Mouse (Mus musculus): ENCODE measurements at regions not wholly inside any gene's neighbourhood (a gene's known extent, or its start where the extent isn't known, plus 50 kb on each side); places are given as distances from the start of the nearest gene placed in this dataset.
"Not testable (repeated sequence)": the region's sequence is repeated elsewhere in the genome, so short reads cannot be mapped to it uniquely, and the experiment has no call there.

DNA sequence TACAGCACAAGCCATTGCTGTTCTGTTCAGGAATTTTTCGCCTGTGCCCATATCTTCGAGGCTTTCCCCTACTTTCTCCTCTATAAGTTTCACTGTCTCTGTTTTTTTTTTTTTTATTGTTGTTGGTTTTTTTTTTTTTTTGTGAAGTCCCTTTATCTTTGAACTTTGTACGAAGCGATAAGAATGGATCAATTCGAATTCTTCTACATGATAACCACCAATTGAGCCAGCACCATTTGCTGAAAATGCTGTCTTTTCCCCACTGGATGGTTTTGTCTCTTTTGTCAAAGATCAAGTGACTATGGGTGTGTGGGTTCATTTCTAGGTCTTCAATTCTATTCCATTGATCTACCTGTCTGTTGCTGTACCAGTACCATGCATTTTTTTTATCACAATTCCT lies 244.6 kb downstream of the Bcl11a start:
- not testable (repeated sequence) for TF ChIP-seq CTCF (conservative IDR thresholded peaks at IDR 0.05; ENCODE audit: insufficient read depth, insufficient read length, low read depth, low read length); POLR2A (IDR thresholded peaks at IDR 0.05; ENCODE audit: low read depth, low read length)

Data from kidney, adult 2 months (tissue).